Mouse (Mus musculus): ENCODE results near the gene Gtse1. TPM values are rescaled to one million over a fixed set of nuclear protein-coding genes. Genes with fewer than 3 reads are reported as not detected.
A peak's percentile ranks its signal among the peaks of the same experiment; 100 is the strongest.

Gtse1 gene
- total and polyA plus RNA-seq, 2 experiments from 2014 or later, result 1.9 to 3.2 TPM

DNA sequence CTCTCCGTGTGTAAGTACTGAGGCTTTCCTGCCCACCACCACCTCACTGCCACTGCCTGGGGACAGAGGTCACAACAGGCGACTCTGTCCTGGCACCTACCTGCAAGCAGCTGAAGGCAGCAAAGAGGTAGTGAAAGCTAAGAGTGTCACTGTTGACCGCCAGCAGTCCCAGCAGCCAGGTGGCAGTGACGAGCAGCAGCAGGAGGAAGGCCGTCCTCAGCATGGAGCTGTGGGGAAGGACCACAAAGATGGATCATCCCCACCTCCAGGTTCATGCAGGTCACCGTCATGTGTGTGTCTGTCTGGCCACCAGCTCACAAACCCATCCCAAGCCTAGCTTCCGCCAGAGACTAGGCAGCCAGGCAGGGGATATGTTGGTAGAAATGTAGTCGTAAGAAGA, 44.3 kb downstream of the Gtse1 start:
- Histone ChIP-seq H3K27ac (ENCODE audit: low read depth, low read length) (no peak overlapping the region), H3K36me3 (ENCODE audit: insufficient read depth, low read length) (no peaks in the 10 kb centered on the region), H3K4me2 (ENCODE audit: low read depth, low read length, poor library complexity, severe bottlenecking) (no peak overlapping the region), H3K27me3 (ENCODE audit: insufficient read depth, low read length) (no peaks in the 10 kb centered on the region), H3K4me3 (ENCODE audit: low read depth, low read length) (no peak overlapping the region), H3K9me3 (ENCODE audit: low read length) (no peaks in the 10 kb centered on the region), H3K9ac (replicated peaks; ENCODE audit: low read length, poor library complexity, severe bottlenecking) (no peak overlapping the region), H3K4me1 (ENCODE audit: insufficient read depth, low read length) (no peaks in the 10 kb centered on the region)
- ATAC-seq (ENCODE audit: low FRiP score) (no peak), DNase-seq (ENCODE audit: low spot score) (no peak)
- peak; percentile 75 for TF ChIP-seq CTCF (IDR thresholded peaks at IDR 0.05)
- 78% methylated on average over 8 of the region's 8 CpGs for WGBS

DNA sequence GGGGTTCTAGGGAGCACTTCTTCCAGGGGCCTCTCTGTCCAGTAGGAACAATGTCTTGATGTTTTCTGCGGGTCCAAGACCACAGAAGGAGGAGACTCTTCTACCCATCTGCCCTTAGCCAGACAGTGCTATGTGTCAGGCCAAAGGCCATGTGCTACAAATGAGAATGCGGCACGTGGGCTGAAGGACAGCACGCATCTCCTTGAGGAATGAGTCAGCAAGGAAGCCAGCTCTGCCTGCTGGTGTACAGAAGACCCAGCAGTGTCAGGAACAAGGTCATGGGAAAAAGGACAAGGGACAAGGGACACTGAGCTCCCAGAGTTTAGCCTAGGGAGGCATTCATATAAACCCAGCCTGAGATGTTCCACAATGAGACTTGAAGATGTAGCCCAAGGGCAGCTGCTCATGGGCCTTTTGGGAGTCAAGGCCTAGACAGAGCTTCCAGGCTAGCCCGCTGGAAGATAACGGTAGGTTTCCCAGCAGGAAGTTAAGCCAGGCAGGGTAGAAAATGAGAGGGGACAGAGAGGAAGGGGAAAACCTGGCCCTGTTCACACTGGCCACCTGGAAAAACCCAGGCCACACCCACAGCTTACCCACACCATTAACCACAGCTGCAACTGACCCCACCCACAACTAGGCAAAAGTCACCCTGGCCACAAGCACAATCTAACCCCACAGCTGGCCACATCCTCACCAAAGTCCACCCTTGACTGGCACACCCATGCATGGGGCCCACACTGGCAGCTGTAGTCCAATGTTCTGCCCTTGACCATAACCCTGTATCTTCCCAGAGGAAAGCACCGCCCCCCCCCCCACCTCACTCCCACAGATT, 49.3 kb downstream of the Gtse1 start:
- H3K27ac ChIP-seq (ENCODE audit: low read depth, low read length), result no peak overlapping the region
- H3K36me3 ChIP-seq (ENCODE audit: insufficient read depth, low read length), result no peaks in the 10 kb centered on the region
- H3K27me3 ChIP-seq (ENCODE audit: insufficient read depth, low read length), result no peaks in the 10 kb centered on the region
- H3K9ac ChIP-seq (replicated peaks; ENCODE audit: low read length, poor library complexity, severe bottlenecking), result no peak overlapping the region
- H3K4me3 ChIP-seq (ENCODE audit: low read depth, low read length), result no peak overlapping the region
- H3K4me2 ChIP-seq (ENCODE audit: low read depth, low read length, poor library complexity, severe bottlenecking), result no peak overlapping the region
- WGBS, result 91% methylated on average over 7 of the region's 7 CpGs
- TF ChIP-seq CTCF (IDR thresholded peaks at IDR 0.05), result no peak
- no peaks in the 10 kb centered on the region for H3K9me3 ChIP-seq (ENCODE audit: low read length)
- DNase-seq (ENCODE audit: low spot score) (no peak), ATAC-seq (ENCODE audit: low FRiP score) (no peak)
- no peaks in the 10 kb centered on the region for H3K4me1 ChIP-seq (ENCODE audit: insufficient read depth, low read length)

DNA sequence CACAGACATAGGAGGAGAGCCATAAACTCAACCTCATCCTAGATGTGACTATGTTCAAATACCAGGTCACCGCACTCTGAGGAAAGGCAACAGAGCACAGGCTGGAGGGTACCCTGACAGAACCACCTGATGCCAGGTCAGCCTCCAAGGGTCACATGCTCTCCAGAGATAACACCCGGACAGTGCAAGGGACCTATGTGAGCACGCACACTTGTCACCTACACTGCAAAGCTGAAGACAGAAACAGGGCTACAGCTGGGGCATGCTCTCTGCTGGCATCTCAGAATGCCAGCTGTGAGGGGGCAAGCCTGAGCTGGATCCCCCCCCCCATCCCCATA, 49.9 kb downstream of the Gtse1 start:
- no peak overlapping the region for H3K4me2 ChIP-seq (ENCODE audit: low read depth, low read length, poor library complexity, severe bottlenecking)
- H3K4me1 ChIP-seq (ENCODE audit: insufficient read depth, low read length), result no peaks in the 10 kb centered on the region
- no peak for TF ChIP-seq CTCF (IDR thresholded peaks at IDR 0.05)
- no peak overlapping the region for H3K27ac ChIP-seq (ENCODE audit: low read depth, low read length)
- no peaks in the 10 kb centered on the region for H3K27me3 ChIP-seq (ENCODE audit: insufficient read depth, low read length)
- no peak for DNase-seq (ENCODE audit: low spot score)
- no peaks in the 10 kb centered on the region for H3K36me3 ChIP-seq (ENCODE audit: insufficient read depth, low read length)
- H3K9me3 ChIP-seq (ENCODE audit: low read length), result no peaks in the 10 kb centered on the region
- no peak for ATAC-seq (ENCODE audit: low FRiP score)
- no peak overlapping the region for H3K9ac ChIP-seq (replicated peaks; ENCODE audit: low read length, poor library complexity, severe bottlenecking)
- no peak overlapping the region for H3K4me3 ChIP-seq (ENCODE audit: low read depth, low read length)
- WGBS, result 98% methylated on average over 3 of the region's 3 CpGs

DNA sequence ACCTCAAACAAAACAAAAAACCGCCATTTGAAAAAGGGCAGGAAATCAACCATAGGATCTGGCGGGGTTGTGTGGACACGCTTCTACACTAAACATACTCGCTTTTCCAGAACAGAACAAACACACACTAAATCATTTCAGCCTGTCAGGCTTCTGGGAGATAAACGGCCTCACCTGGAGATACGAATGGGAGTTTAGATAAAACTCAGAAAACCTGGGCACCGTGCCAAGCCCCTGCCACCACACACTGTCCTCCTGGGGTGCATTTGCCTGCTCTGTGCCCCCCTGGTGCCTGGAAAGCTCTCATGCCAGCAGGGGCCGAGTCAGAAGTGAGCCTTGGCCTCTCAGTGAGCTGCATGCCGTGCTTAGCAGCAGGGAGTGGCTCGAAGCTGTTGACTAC, 50.4 kb downstream of the Gtse1 start:
- H3K4me1 ChIP-seq (ENCODE audit: insufficient read depth, low read length), result no peaks in the 10 kb centered on the region
- TF ChIP-seq CTCF (IDR thresholded peaks at IDR 0.05), result no peak
- no peaks in the 10 kb centered on the region for H3K9me3 ChIP-seq (ENCODE audit: low read length)
- H3K27me3 ChIP-seq (ENCODE audit: insufficient read depth, low read length), result no peaks in the 10 kb centered on the region
- no peak overlapping the region for H3K9ac ChIP-seq (replicated peaks; ENCODE audit: low read length, poor library complexity, severe bottlenecking)
- H3K4me3 ChIP-seq (ENCODE audit: low read depth, low read length), result no peak overlapping the region
- 53% methylated on average over 10 of the region's 10 CpGs for WGBS
- no peak for ATAC-seq (ENCODE audit: low FRiP score)
- no peaks in the 10 kb centered on the region for H3K36me3 ChIP-seq (ENCODE audit: insufficient read depth, low read length)
- no peak for DNase-seq (ENCODE audit: low spot score)
- no peak overlapping the region for H3K4me2 ChIP-seq (ENCODE audit: low read depth, low read length, poor library complexity, severe bottlenecking)
- H3K27ac ChIP-seq (ENCODE audit: low read depth, low read length), result no peak overlapping the region

DNA sequence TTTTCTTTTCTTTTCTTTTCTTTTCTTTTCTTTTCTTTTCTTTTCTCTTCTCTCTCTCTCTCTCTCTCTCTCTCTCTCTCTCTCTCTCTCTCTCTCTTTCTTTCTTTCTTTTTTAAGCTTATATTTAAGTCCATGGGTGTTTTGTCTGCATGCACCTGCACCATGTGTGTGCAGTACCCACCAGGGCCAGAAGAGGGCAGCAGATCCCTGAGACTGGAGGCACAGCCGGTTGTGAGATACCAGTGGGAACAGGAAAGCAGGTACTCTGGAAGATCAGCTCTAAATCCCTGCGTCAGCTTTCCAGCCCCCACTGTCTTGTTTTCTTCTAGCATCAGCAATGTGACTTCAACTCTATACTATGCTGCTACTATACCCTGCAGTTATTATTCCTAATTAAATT, 54.1 kb downstream of the Gtse1 start:
- Histone ChIP-seq H3K27ac (ENCODE audit: low read depth, low read length) (no peak overlapping the region), H3K36me3 (ENCODE audit: insufficient read depth, low read length) (no peaks in the 10 kb centered on the region), H3K4me2 (ENCODE audit: low read depth, low read length, poor library complexity, severe bottlenecking) (no peak overlapping the region), H3K4me1 (ENCODE audit: insufficient read depth, low read length) (no peaks in the 10 kb centered on the region), H3K27me3 (ENCODE audit: insufficient read depth, low read length) (no peaks in the 10 kb centered on the region), H3K9ac (replicated peaks; ENCODE audit: low read length, poor library complexity, severe bottlenecking) (no peak overlapping the region), H3K9me3 (ENCODE audit: low read length) (no peaks in the 10 kb centered on the region), H3K4me3 (ENCODE audit: low read depth, low read length) (no peak overlapping the region)
- ATAC-seq (ENCODE audit: low FRiP score), result no peak
- TF ChIP-seq CTCF (IDR thresholded peaks at IDR 0.05), result peak; percentile 88
- peak; percentile 59 for DNase-seq (ENCODE audit: low spot score)
- WGBS, result 35% methylated on average over 2 of the region's 2 CpGs

DNA sequence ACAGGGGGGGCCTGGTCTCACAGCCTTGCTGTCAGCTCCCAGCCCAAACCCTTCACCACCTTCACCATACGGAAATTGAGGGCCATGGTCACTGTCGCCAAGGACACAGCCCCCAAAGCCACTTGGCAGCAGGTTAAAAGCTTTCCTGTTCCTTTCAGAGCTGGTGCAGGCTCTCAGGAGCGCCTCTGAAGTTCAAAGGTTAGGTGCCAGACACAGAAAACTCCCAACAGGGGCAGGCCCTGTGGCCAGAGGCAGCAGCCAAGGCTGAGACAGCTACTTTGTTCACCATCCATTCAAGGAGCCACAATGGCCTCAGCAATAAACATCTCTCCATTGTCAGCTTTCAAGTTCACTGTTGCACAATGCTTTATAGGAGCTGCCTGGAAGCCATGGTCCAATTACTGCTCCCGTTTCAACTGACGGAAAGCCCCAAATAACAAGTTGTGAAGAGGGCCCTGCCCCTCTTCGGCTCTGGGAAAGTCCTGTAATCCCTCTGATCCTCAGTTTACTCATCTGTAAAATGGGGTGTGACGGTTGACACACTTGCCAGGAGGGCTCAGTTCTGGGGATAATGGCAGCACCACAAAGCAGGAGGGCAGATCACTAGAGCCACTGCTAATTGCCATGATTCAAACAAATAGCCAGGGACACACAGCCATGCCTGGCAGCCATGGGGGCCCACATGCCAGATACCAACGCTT, 59.8 kb downstream of the Gtse1 start:
- 51% methylated on average over 8 of the region's 8 CpGs for WGBS
- no peak overlapping the region for H3K9ac ChIP-seq (replicated peaks; ENCODE audit: low read length, poor library complexity, severe bottlenecking)
- no peaks in the 10 kb centered on the region for H3K9me3 ChIP-seq (ENCODE audit: low read length)
- ATAC-seq (ENCODE audit: low FRiP score) (no peak), DNase-seq (ENCODE audit: low spot score) (peak; percentile 57)
- no peaks in the 10 kb centered on the region for H3K4me1 ChIP-seq (ENCODE audit: insufficient read depth, low read length)
- no peaks in the 10 kb centered on the region for H3K36me3 ChIP-seq (ENCODE audit: insufficient read depth, low read length)
- no peak overlapping the region for H3K27ac ChIP-seq (ENCODE audit: low read depth, low read length)
- H3K4me3 ChIP-seq (ENCODE audit: low read depth, low read length), result no peak overlapping the region
- H3K4me2 ChIP-seq (ENCODE audit: low read depth, low read length, poor library complexity, severe bottlenecking), result no peak overlapping the region
- no peak for TF ChIP-seq CTCF (IDR thresholded peaks at IDR 0.05)
- H3K27me3 ChIP-seq (ENCODE audit: insufficient read depth, low read length), result no peaks in the 10 kb centered on the region
